Mouse (Mus musculus) forebrain, postnatal 0 days (tissue): ENCODE data around the gene Siglec1. TPM values are rescaled to one million over a fixed set of nuclear protein-coding genes. Genes with fewer than 3 reads are reported as not detected.

Experiments
- ATAC-seq: fragments of 200-750 bp; cut with Nextera tagmentation; 2 replicates; pipeline ENCODE4 v1.8.0; 2017; ENCODE audit warnings: mild to moderate bottlenecking, moderate library complexity
- DNase-seq: peaks from one replicate; pipeline ENCODE4 v3.0.0-alpha.2; 2015
- H3K27ac ChIP-seq: fragments of 300-500 bp; sonication (generic); 2 replicates; pipeline ENCODE4 v1.5.1; 2014; ENCODE audit warnings: low read depth, mild to moderate bottlenecking, antibody characterized with exemption, low read length, moderate library complexity, mixed read lengths
- H3K27me3 ChIP-seq: fragments of 300-500 bp; sonication (generic); 2 replicates; pipeline ENCODE4 v1.6.1; 2014; ENCODE audit warnings: mild to moderate bottlenecking, low read length, mixed read lengths; ENCODE audit not compliant: insufficient read depth
- H3K36me3 ChIP-seq: fragments of 300-500 bp; sonication (generic); 2 replicates; pipeline ENCODE4 v1.6.1; 2014; ENCODE audit warnings: mild to moderate bottlenecking, moderate library complexity; ENCODE audit not compliant: insufficient read depth
- H3K4me1 ChIP-seq: fragments of 300-500 bp; sonication (generic); 2 replicates; pipeline ENCODE4 v1.6.1; 2014; ENCODE audit warnings: antibody characterized with exemption; ENCODE audit not compliant: insufficient read depth
- H3K4me2 ChIP-seq: fragments of 300-500 bp; sonication (generic); 2 replicates; pipeline ENCODE4 v1.6.1; 2014; ENCODE audit warnings: low read depth, mild to moderate bottlenecking, moderate library complexity
- H3K4me3 ChIP-seq: fragments of 300-500 bp; sonication (generic); 2 replicates; pipeline ENCODE4 v1.5.1; 2014; ENCODE audit warnings: low read depth, low read length, mixed read lengths
- H3K9ac ChIP-seq: fragments of 300-500 bp; sonication (generic); 2 replicates; pipeline ENCODE4 v1.6.1; 2014; ENCODE audit warnings: mild to moderate bottlenecking
- H3K9me3 ChIP-seq: fragments of 300-500 bp; sonication (generic); 2 replicates; pipeline ENCODE4 v1.6.1; 2016; ENCODE audit warnings: low read length
- CTCF ChIP-seq: sonication (generic); IDR thresholded peaks from 2 replicates; pipeline ENCODE4 v1.5.1; 2016; ENCODE audit warnings: antibody characterized with exemption, control low read depth, low read depth
- WGBS: fragments of 180-500 bp; shearing (Covaris S2); extraction: QIAGEN DNeasy Blood & Tissue Kit; methylation state at CpG from one replicate; pipeline ENCODE4 v1.1.7; 2014; 5-methylcytosine and 5-hydroxymethylcytosine counted together
- polyA plus RNA-seq: library from polyadenylated mRNA; unstranded; fragments of >200 nt; fragmentation: Nextera tagmentation; extraction: Ambion mirVana; gene quantifications from 2 replicates; pipeline ENCODE4 v1.2.1, GENCODE M21; 2015
- total RNA-seq: library from RNA; depleted of rRNA; stranded (reverse); fragments of >200 nt; gene quantifications from 2 replicates; pipeline ENCODE4 v1.2.3, GENCODE M21; 2014

The Siglec1 gene
- total and polyA plus RNA-seq, 2 experiments from 2014 or later, result 0.18 to 1.7 TPM

- Histone ChIP-seq H3K9me3 (no peaks in the 10 kb centered on the region), H3K36me3 (no peaks in the 10 kb centered on the region), H3K9ac (no peak overlapping the region), H3K4me2 (no peak overlapping the region), H3K4me3 (no peak overlapping the region), H3K27ac (no peak overlapping the region), H3K27me3 (no peaks in the 10 kb centered on the region), H3K4me1 (no peaks in the 10 kb centered on the region)
- ATAC-seq (no peak), DNase-seq (no peak)
- 77% methylated on average over 4 of the region's 4 CpGs for WGBS
- no peak for TF ChIP-seq CTCF
Observed at GRCm38 (mm10) chr2:131097087-131097486, 10.5 kb upstream of the Siglec1 start.

GRCm38 (mm10) chr2:131096101-131096795, 9.7 kb upstream of the Siglec1 start:
- Histone ChIP-seq H3K9ac (no peak overlapping the region), H3K4me3 (no peak overlapping the region), H3K27me3 (no peaks in the 10 kb centered on the region), H3K9me3 (no peaks in the 10 kb centered on the region), H3K4me2 (no peak overlapping the region), H3K36me3 (no peaks in the 10 kb centered on the region), H3K4me1 (no peaks in the 10 kb centered on the region), H3K27ac (no peak overlapping the region)
- ATAC-seq (no peak), DNase-seq (no peak)
- 23% methylated on average over 9 of the region's 9 CpGs for WGBS
- TF ChIP-seq CTCF, result no peak

- ATAC-seq (peak; percentile 65), DNase-seq (peak; percentile 79)
- H3K4me2 ChIP-seq, result no peak overlapping the region
- H3K9ac ChIP-seq, result no peak overlapping the region
- WGBS, result 6% methylated on average over 1 of the region's 1 CpGs
- no peaks in the 10 kb centered on the region for H3K36me3 ChIP-seq
- no peaks in the 10 kb centered on the region for H3K4me1 ChIP-seq
- peak; percentile 86 for TF ChIP-seq CTCF
- no peaks in the 10 kb centered on the region for H3K9me3 ChIP-seq
- no peak overlapping the region for H3K27ac ChIP-seq
- no peak overlapping the region for H3K4me3 ChIP-seq
- no peaks in the 10 kb centered on the region for H3K27me3 ChIP-seq
Observed at GRCm38 (mm10) chr2:131094823-131095222, 8.3 kb upstream of the Siglec1 start.

GRCm38 (mm10) chr2:131093577-131093976, 7.0 kb upstream of the Siglec1 start:
- no peak overlapping the region for H3K27ac ChIP-seq
- WGBS, result 87% methylated on average over 5 of the region's 5 CpGs
- DNase-seq, result no peak
- H3K4me2 ChIP-seq, result no peak overlapping the region
- H3K9me3 ChIP-seq, result no peaks in the 10 kb centered on the region
- H3K36me3 ChIP-seq, result no peaks in the 10 kb centered on the region
- TF ChIP-seq CTCF, result no peak
- no peak for ATAC-seq
- H3K4me3 ChIP-seq, result no peak overlapping the region
- no peaks in the 10 kb centered on the region for H3K27me3 ChIP-seq
- no peak overlapping the region for H3K9ac ChIP-seq
- no peaks in the 10 kb centered on the region for H3K4me1 ChIP-seq

- 85% methylated on average over 3 of the region's 3 CpGs for WGBS
- H3K27ac ChIP-seq, result no peak overlapping the region
- no peak overlapping the region for H3K4me2 ChIP-seq
- no peak overlapping the region for H3K9ac ChIP-seq
- no peak for DNase-seq
- no peak for ATAC-seq
- no peak overlapping the region for H3K4me3 ChIP-seq
- no peaks in the 10 kb centered on the region for H3K27me3 ChIP-seq
- H3K4me1 ChIP-seq, result no peaks in the 10 kb centered on the region
- H3K9me3 ChIP-seq, result no peaks in the 10 kb centered on the region
- no peak for TF ChIP-seq CTCF
- H3K36me3 ChIP-seq, result no peaks in the 10 kb centered on the region
Observed at GRCm38 (mm10) chr2:131090852-131091251, 4.3 kb upstream of the Siglec1 start.

- DNase-seq, result no peak
- H3K4me2 ChIP-seq, result no peak overlapping the region
- WGBS, result 95% methylated on average over 1 of the region's 1 CpGs
Observed at GRCm38 (mm10) chr2:131089634-131090033, 3.1 kb upstream of the Siglec1 start.

GRCm38 (mm10) chr2:131088581-131088980, 2.0 kb upstream of the Siglec1 start:
- Histone ChIP-seq H3K27ac (no peak overlapping the region), H3K27me3 (no peaks in the 10 kb centered on the region), H3K9me3 (no peaks in the 10 kb centered on the region), H3K4me1 (no peaks in the 10 kb centered on the region), H3K36me3 (no peaks in the 10 kb centered on the region), H3K9ac (no peak overlapping the region), H3K4me3 (no peak overlapping the region), H3K4me2 (no peak overlapping the region)
- TF ChIP-seq CTCF, result no peak
- DNase-seq (no peak), ATAC-seq (no peak)
- 78% methylated on average over 4 of the region's 4 CpGs for WGBS

More at GRCm38 (mm10) chr2:131089634-131090033, 3.1 kb upstream of the Siglec1 start:
- Histone ChIP-seq H3K9me3 (no peaks in the 10 kb centered on the region), H3K4me3 (no peak overlapping the region), H3K9ac (no peak overlapping the region), H3K4me1 (no peaks in the 10 kb centered on the region), H3K27me3 (no peaks in the 10 kb centered on the region), H3K36me3 (no peaks in the 10 kb centered on the region), H3K27ac (no peak overlapping the region)
- no peak for TF ChIP-seq CTCF
- ATAC-seq, result no peak
